Mouse (Mus musculus) hindbrain, postnatal 0 days (tissue): ENCODE results near the gene Inpp5b. TPM values are rescaled to one million over a fixed set of nuclear protein-coding genes. Genes with fewer than 3 reads are reported as not detected.

ENCODE experiments used
- ATAC-seq: fragments of 200-750 bp; cut with Nextera tagmentation; 2 replicates; pipeline ENCODE4 v1.8.0; 2017; ENCODE audit warnings: mild to moderate bottlenecking, moderate TSS enrichment, moderate library complexity
- DNase-seq: peaks from one replicate; pipeline ENCODE4 v3.0.0-alpha.2; 2015; ENCODE audit warnings: low spot score
- H3K27ac ChIP-seq: fragments of 300-500 bp; sonication (generic); 2 replicates; pipeline ENCODE4 v1.5.1; 2014; ENCODE audit warnings: mild to moderate bottlenecking
- H3K27me3 ChIP-seq: fragments of 300-500 bp; sonication (generic); 2 replicates; pipeline ENCODE4 v1.6.1; 2014; ENCODE audit warnings: low read length, mixed read lengths; ENCODE audit not compliant: insufficient read depth
- H3K36me3 ChIP-seq: fragments of 300-500 bp; sonication (generic); 2 replicates; pipeline ENCODE4 v1.6.1; 2014; ENCODE audit warnings: low read length, mixed read lengths; ENCODE audit not compliant: insufficient read depth
- H3K4me1 ChIP-seq: fragments of 300-500 bp; sonication (generic); 2 replicates; pipeline ENCODE4 v1.6.1; 2014; ENCODE audit warnings: antibody characterized with exemption, low read length, mixed read lengths; ENCODE audit not compliant: insufficient read depth
- H3K4me2 ChIP-seq: fragments of 300-500 bp; sonication (generic); 2 replicates; pipeline ENCODE4 v1.6.1; 2014; ENCODE audit warnings: low read depth, mild to moderate bottlenecking, low read length, moderate library complexity, mixed read lengths
- H3K4me3 ChIP-seq: fragments of 300-500 bp; sonication (generic); 2 replicates; pipeline ENCODE4 v1.5.1; 2014; ENCODE audit warnings: low read length
- H3K9ac ChIP-seq: fragments of 300-500 bp; sonication (generic); replicated peaks from 2 replicates; pipeline ENCODE4 v1.6.1; 2014; ENCODE audit warnings: mild to moderate bottlenecking, low read length, moderate library complexity, mixed read lengths
- H3K9me3 ChIP-seq: fragments of 300-500 bp; sonication (generic); 2 replicates; pipeline ENCODE4 v1.6.1; 2016; ENCODE audit warnings: low read length, mixed read lengths
- CTCF ChIP-seq: IDR thresholded peaks from 2 replicates; pipeline ENCODE4 v1.5.1; 2016; ENCODE audit warnings: antibody characterized with exemption, control low read depth, low read depth
- WGBS: fragments of 180-500 bp; shearing (Covaris S2); extraction: QIAGEN DNeasy Blood & Tissue Kit; methylation state at CpG from one replicate; pipeline ENCODE4 v1.1.7; 2014; 5-methylcytosine and 5-hydroxymethylcytosine counted together
- polyA plus RNA-seq: library from polyadenylated mRNA; unstranded; fragments of >200 nt; fragmentation: Nextera tagmentation; extraction: Ambion mirVana; gene quantifications from 2 replicates; pipeline ENCODE4 v1.2.1, GENCODE M21; 2015
- total RNA-seq: library from RNA; depleted of rRNA; stranded (reverse); fragments of >200 nt; gene quantifications from 2 replicates; pipeline ENCODE4 v1.2.3, GENCODE M21; 2014

The Inpp5b gene
- total and polyA plus RNA-seq, 2 experiments from 2014 or later, result 14.9 to 16.0 TPM

GRCm38 (mm10) chr4:124774429-124774828 lies 32.8 kb downstream of the Inpp5b start:
- H3K27me3 ChIP-seq, result no peaks in the 10 kb centered on the region
- TF ChIP-seq CTCF, result no peak
- no peaks in the 10 kb centered on the region for H3K4me1 ChIP-seq
- no peak overlapping the region for H3K4me3 ChIP-seq
- no peak overlapping the region for H3K4me2 ChIP-seq
- H3K9ac ChIP-seq, result no peak overlapping the region
- no peaks in the 10 kb centered on the region for H3K9me3 ChIP-seq
- H3K36me3 ChIP-seq, result peaks cover 10% of the 10 kb centered on the region; the same call in 1 of the 2 replicates
- no peak overlapping the region for H3K27ac ChIP-seq
- DNase-seq (no peak), ATAC-seq (no peak)
- WGBS, result 84% methylated on average over 2 of the region's 2 CpGs

- Histone ChIP-seq H3K27me3 (no peaks in the 10 kb centered on the region), H3K36me3 (peaks cover 63% of the 10 kb centered on the region), H3K27ac (no peak overlapping the region), H3K4me3 (no peak overlapping the region), H3K9me3 (no peaks in the 10 kb centered on the region), H3K4me2 (no peak overlapping the region), H3K4me1 (no peaks in the 10 kb centered on the region), H3K9ac (no peak overlapping the region)
- DNase-seq, result no peak
- ATAC-seq, result no peak
- TF ChIP-seq CTCF, result no peak
- 94% methylated on average over 7 of the region's 7 CpGs for WGBS
Observed at GRCm38 (mm10) chr4:124781361-124781760, 39.7 kb downstream of the Inpp5b start.

GRCm38 (mm10) chr4:124782395-124782794 lies 40.7 kb downstream of the Inpp5b start:
- 94% methylated on average over 8 of the region's 8 CpGs for WGBS
- no peak for ATAC-seq
- H3K36me3 ChIP-seq, result peaks cover 71% of the 10 kb centered on the region

GRCm38 (mm10) chr4:124783937-124784336 lies 42.3 kb downstream of the Inpp5b start:
- ATAC-seq, result no peak
- no peak overlapping the region for H3K27ac ChIP-seq
- H3K4me3 ChIP-seq, result no peak overlapping the region
- no peak overlapping the region for H3K4me2 ChIP-seq
- no peaks in the 10 kb centered on the region for H3K9me3 ChIP-seq
- H3K9ac ChIP-seq, result no peak overlapping the region
- no peak for DNase-seq
- no peaks in the 10 kb centered on the region for H3K4me1 ChIP-seq
- no peaks in the 10 kb centered on the region for H3K27me3 ChIP-seq
- TF ChIP-seq CTCF, result no peak
- 90% methylated on average over 8 of the region's 8 CpGs for WGBS
- H3K36me3 ChIP-seq, result peaks cover 77% of the 10 kb centered on the region

More at GRCm38 (mm10) chr4:124782395-124782794, 40.7 kb downstream of the Inpp5b start:
- no peak overlapping the region for H3K9ac ChIP-seq
- H3K4me1 ChIP-seq, result no peaks in the 10 kb centered on the region
- H3K4me3 ChIP-seq, result no peak overlapping the region
- no peak for DNase-seq
- H3K4me2 ChIP-seq, result no peak overlapping the region
- TF ChIP-seq CTCF, result no peak
- H3K27ac ChIP-seq, result no peak overlapping the region
- H3K27me3 ChIP-seq, result no peaks in the 10 kb centered on the region
- H3K9me3 ChIP-seq, result no peaks in the 10 kb centered on the region

- no peak overlapping the region for H3K9ac ChIP-seq
- 86% methylated on average over 4 of the region's 4 CpGs for WGBS
- DNase-seq, result no peak
- H3K27ac ChIP-seq, result no peak overlapping the region
- ATAC-seq, result no peak
- no peak for TF ChIP-seq CTCF
- H3K4me1 ChIP-seq, result no peaks in the 10 kb centered on the region
- H3K4me2 ChIP-seq, result no peak overlapping the region
- no peaks in the 10 kb centered on the region for H3K27me3 ChIP-seq
- no peaks in the 10 kb centered on the region for H3K9me3 ChIP-seq
- peaks cover 81% of the 10 kb centered on the region for H3K36me3 ChIP-seq
- no peak overlapping the region for H3K4me3 ChIP-seq
Observed at GRCm38 (mm10) chr4:124790013-124790412, 48.4 kb downstream of the Inpp5b start.

- DNase-seq (no peak), ATAC-seq (no peak)
- WGBS, result 85% methylated on average over 8 of the region's 8 CpGs
- Histone ChIP-seq H3K27me3 (no peaks in the 10 kb centered on the region), H3K4me1 (no peaks in the 10 kb centered on the region), H3K36me3 (peaks cover 69% of the 10 kb centered on the region), H3K9ac (no peak overlapping the region), H3K27ac (no peak overlapping the region), H3K4me2 (no peak overlapping the region), H3K9me3 (no peaks in the 10 kb centered on the region), H3K4me3 (no peak overlapping the region)
- TF ChIP-seq CTCF, result no peak
Observed at GRCm38 (mm10) chr4:124792114-124792513, 50.5 kb downstream of the Inpp5b start.

GRCm38 (mm10) chr4:124796141-124796540 lies 54.5 kb downstream of the Inpp5b start:
- TF ChIP-seq CTCF, result no peak
- DNase-seq (no peak), ATAC-seq (no peak)
- no peaks in the 10 kb centered on the region for H3K27me3 ChIP-seq
- no peak overlapping the region for H3K27ac ChIP-seq
- H3K9me3 ChIP-seq, result no peaks in the 10 kb centered on the region
- H3K4me1 ChIP-seq, result no peaks in the 10 kb centered on the region
- H3K36me3 ChIP-seq, result peaks cover 49% of the 10 kb centered on the region
- H3K4me3 ChIP-seq, result no peak overlapping the region
- no peak overlapping the region for H3K9ac ChIP-seq
- H3K4me2 ChIP-seq, result no peak overlapping the region
- WGBS, result 92% methylated on average over 8 of the region's 8 CpGs
